Mouse (Mus musculus): Measurements from ENCODE around the gene Slc22a15.

Gene Slc22a15

DNA sequence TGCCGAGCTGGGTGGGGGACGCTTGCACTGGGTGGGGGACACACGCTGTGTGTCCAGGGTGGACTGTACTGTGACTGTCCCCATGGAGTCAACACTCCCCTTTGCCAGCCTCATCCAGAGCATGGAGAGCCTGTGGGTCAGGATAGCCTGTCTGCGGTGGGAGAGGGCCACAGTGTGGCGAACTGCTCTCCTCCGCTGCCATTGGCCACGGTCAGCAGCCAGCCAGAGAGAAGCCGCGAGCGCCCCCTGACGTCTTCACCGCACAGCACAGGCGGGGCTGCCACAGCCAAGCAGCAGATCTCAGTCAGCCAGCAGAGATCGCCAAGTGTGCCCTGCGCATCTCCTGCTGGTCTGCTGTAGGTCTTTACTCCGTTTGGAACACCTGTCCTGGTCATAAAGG is 118.1 kb downstream of the Slc22a15 start:
- DNase-seq: peak; percentile 94
